Comparison of ENCODE assay signal across 19 mouse cellular contexts in genomic region chr14:31260374-31260773, GRCm38 (mm10). TPM values are rescaled to one million over a fixed set of nuclear protein-coding genes. Genes with fewer than 3 reads are reported as not detected.
DNase-seq lines count a peak whose midpoint lies in the region; ATAC-seq and TF ChIP-seq lines count a peak whose summit lies in the region.
"Had no signal": no experiment of that assay in that cellular context is flagged by ENCODE, and none has a peak within 500 bp of the region (broad histone marks: within the 10 kb centered on the region; RNA-seq: fewer than 3 reads in every experiment).

No protein-coding gene starts in this region.

- H3K4me2 ChIP-seq in stomach, embryonic 14.5 days (replicated peaks; ENCODE audit: low read depth, low read length), result no peak overlapping the region
- no peak overlapping the region for H3K4me2 ChIP-seq in stomach, postnatal 0 days (replicated peaks; ENCODE audit: low read depth)
- peak overlapping the region; percentile 68 for H3K4me2 ChIP-seq in liver, embryonic 14.5 days (ENCODE audit: low read depth)
- H3K4me2 ChIP-seq: embryonic facial prominence, embryonic 15.5 days; forebrain, embryonic 13.5 days; heart, embryonic 13.5 days; lung, embryonic 15.5 days had no signal

- peak; percentile 39; the same call in 1 of the 2 replicates for ATAC-seq in stomach, embryonic 14.5 days (ENCODE audit: insufficient number of reproducible peaks, insufficient read depth, low FRiP score, low read depth)
- no peak for ATAC-seq in stomach, postnatal 0 days (ENCODE audit: low FRiP score, low TSS enrichment)
- ATAC-seq in erythroblast, adult 5-6 weeks (replicated peaks; ENCODE audit: low FRiP score, poor library complexity, severe bottlenecking), result peak; percentile 67
- peak; percentile 96 for ATAC-seq in liver, embryonic 14.5 days (ENCODE audit: insufficient read depth)
- ATAC-seq: forebrain, embryonic 13.5 days; hindbrain, embryonic 16.5 days; midbrain, embryonic 16.5 days had no signal

- H3K27me3 ChIP-seq in stomach, embryonic 14.5 days (ENCODE audit: control insufficient read depth, insufficient read depth, low read length), result no peaks in the 10 kb centered on the region
- no peaks in the 10 kb centered on the region for H3K27me3 ChIP-seq in stomach, postnatal 0 days (ENCODE audit: control insufficient read depth, insufficient read depth, low read length)
- no peaks in the 10 kb centered on the region for H3K27me3 ChIP-seq in liver, embryonic 14.5 days (ENCODE audit: control insufficient read depth, insufficient read depth, low read length)
- H3K27me3 ChIP-seq: embryonic facial prominence, embryonic 15.5 days; forebrain, embryonic 13.5 days; heart, embryonic 13.5 days; lung, embryonic 15.5 days had no signal

- WGBS in stomach, embryonic 14.5 days, result 97% methylated on average over 4 of the region's 4 CpGs
- 95% methylated on average over 4 of the region's 4 CpGs for WGBS in stomach, postnatal 0 days
- 23% methylated on average over 4 of the region's 4 CpGs for WGBS in liver, embryonic 14.5 days (ENCODE audit: insufficient replicate concordance)

- no peak for TF ChIP-seq CTCF in stomach, postnatal 0 days (IDR thresholded peaks at IDR 0.05; ENCODE audit: low read depth)
- TF ChIP-seq CTCF in liver, embryonic 14.5 days (IDR thresholded peaks at IDR 0.05; ENCODE audit: low read depth), result no peak

- H3K4me1 ChIP-seq in stomach, embryonic 14.5 days (ENCODE audit: control insufficient read depth, insufficient read depth, low read length), result no peaks in the 10 kb centered on the region
- no peaks in the 10 kb centered on the region for H3K4me1 ChIP-seq in stomach, postnatal 0 days (replicated peaks; ENCODE audit: control insufficient read depth, insufficient read depth)
- H3K4me1 ChIP-seq in liver, embryonic 14.5 days (replicated peaks; ENCODE audit: control insufficient read depth in 2 of 2, insufficient read depth in 2 of 2, low read length in 1 of 2), result peaks cover 27 to 30% of the 10 kb centered on the region in 2 experiments
- H3K4me1 ChIP-seq: embryonic facial prominence, embryonic 15.5 days; forebrain, embryonic 13.5 days; heart, embryonic 13.5 days; lung, embryonic 15.5 days had no signal

- H3K4me3 ChIP-seq in stomach, embryonic 14.5 days (ENCODE audit: low read depth, low read length), result no peak overlapping the region
- H3K4me3 ChIP-seq in stomach, postnatal 0 days (ENCODE audit: low read depth, low read length), result no peak overlapping the region
- H3K4me3 ChIP-seq in liver, embryonic 14.5 days (ENCODE audit: insufficient read depth in 1 of 2, low read depth in 2 of 2, low read length in 2 of 2), result peak overlapping the region; percentile 3 to 44; a peak in 3 of 4 replicates
- H3K4me3 ChIP-seq: embryonic facial prominence, embryonic 15.5 days; forebrain, embryonic 13.5 days; heart, embryonic 13.5 days; lung, embryonic 15.5 days had no signal

- peaks cover 63% of the 10 kb centered on the region for H3K36me3 ChIP-seq in stomach, embryonic 14.5 days (ENCODE audit: control insufficient read depth, insufficient read depth, low read length)
- H3K36me3 ChIP-seq in stomach, postnatal 0 days (ENCODE audit: control insufficient read depth, insufficient read depth, low read length), result peaks cover 44% of the 10 kb centered on the region
- H3K36me3 ChIP-seq in liver, embryonic 14.5 days (replicated peaks; ENCODE audit: control insufficient read depth, insufficient read depth, low read depth), result peaks cover 44% of the 10 kb centered on the region

- intact Hi-C loops in left cerebral cortex, postnatal 25 days (cut with DNase I), result no loop called here

- H3K9me3 ChIP-seq in stomach, embryonic 14.5 days (ENCODE audit: control insufficient read depth, low read depth, low read length), result no peaks in the 10 kb centered on the region
- no peaks in the 10 kb centered on the region for H3K9me3 ChIP-seq in stomach, postnatal 0 days (ENCODE audit: control insufficient read depth, low read length)
- no peaks in the 10 kb centered on the region for H3K9me3 ChIP-seq in liver, embryonic 14.5 days (ENCODE audit: control insufficient read depth, low read length)
- H3K9me3 ChIP-seq: embryonic facial prominence, embryonic 15.5 days; forebrain, embryonic 13.5 days; heart, embryonic 13.5 days; lung, embryonic 15.5 days had no signal

- TF ChIP-seq EP300 in stomach, postnatal 0 days (optimal IDR thresholded peaks at IDR 0.05), result no peak
- peak; percentile 65 for TF ChIP-seq EP300 in liver, embryonic 14.5 days (IDR thresholded peaks at IDR 0.05; ENCODE audit: low read depth)

- no peak for DNase-seq in stomach, postnatal 0 days (ENCODE audit: low spot score)
- DNase-seq in liver, embryonic 14.5 days (ENCODE audit: low read depth in 3 of 3, low spot score in 3 of 3), result peak; percentile 74 to 85 (median 75)
- DNase-seq in left cerebral cortex, postnatal 25 days (ENCODE audit: low spot score in 2 of 2), result no peak
- DNase-seq in thymus, adult 18-20 months, result no peak
- no peak for DNase-seq in kidney, postnatal 10 days
- DNase-seq: cerebellum, adult 9-11 months; embryo, embryonic 11 days; heart, postnatal 36 days; kidney, adult 8-10 months; left cerebral cortex, postnatal 4 days had no signal

- no peak overlapping the region for H3K9ac ChIP-seq in stomach, embryonic 14.5 days (replicated peaks; ENCODE audit: low read depth, low read length)
- no peak overlapping the region for H3K9ac ChIP-seq in stomach, postnatal 0 days (ENCODE audit: low read length)
- peak overlapping the region; percentile 63 for H3K9ac ChIP-seq in liver, embryonic 14.5 days (replicated peaks)
- H3K9ac ChIP-seq: embryonic facial prominence, embryonic 15.5 days; forebrain, embryonic 13.5 days; heart, embryonic 13.5 days; lung, embryonic 15.5 days had no signal

- H3K27ac ChIP-seq in stomach, embryonic 14.5 days (ENCODE audit: low read length), result no peak overlapping the region
- H3K27ac ChIP-seq in stomach, postnatal 0 days (replicated peaks), result no peak overlapping the region
- peak overlapping the region; percentile 97 for H3K27ac ChIP-seq in liver, embryonic 14.5 days
- H3K27ac ChIP-seq: embryonic facial prominence, embryonic 15.5 days; forebrain, embryonic 13.5 days; heart, embryonic 13.5 days; lung, embryonic 15.5 days; macrophage had no signal

RNA-seq across cellular contexts. Expression of gene Bap1, which starts 9.1 kb away (rescaled TPM):
- polyA plus RNA-seq in stomach, embryonic 14.5 days (2014; fragmentation: Nextera tagmentation; extraction: Ambion mirVana), result 73.1 and 73.7 TPM in 2 replicates
- polyA plus RNA-seq in stomach, postnatal 0 days (2015; fragmentation: Nextera tagmentation; extraction: Ambion mirVana), result 22.5 and 24.5 TPM in 2 replicates
- total RNA-seq in erythroblast, adult 5-6 weeks (2015; ENCODE audit: low replicate concordance), result 4.0 and 11.1 TPM in 2 replicates
- total RNA-seq in erythroblast, adult 5-6 weeks (2017; ENCODE audit: low replicate concordance), result 22.9 and 32.1 TPM in 2 replicates
- 22.1 and 24.4 TPM in 2 replicates for polyA plus RNA-seq in liver, embryonic 14.5 days (2012; rRNA removed)
- 28.0 and 30.6 TPM in 2 replicates for polyA plus RNA-seq in liver, embryonic 14.5 days (2014; fragmentation: Nextera tagmentation; extraction: Ambion mirVana)
- total RNA-seq in left cerebral cortex, postnatal 25 days (2021), result 100 to 1,000 TPM; 138 to 146 TPM

RNA-seq across cellular contexts. Expression of gene Phf7, which starts 9.3 kb away (rescaled TPM):
- 11.3 and 13.5 TPM in 2 replicates for polyA plus RNA-seq in stomach, embryonic 14.5 days (2014; fragmentation: Nextera tagmentation; extraction: Ambion mirVana)
- 9.5 and 10.1 TPM in 2 replicates for polyA plus RNA-seq in stomach, postnatal 0 days (2015; fragmentation: Nextera tagmentation; extraction: Ambion mirVana)
- total RNA-seq in erythroblast, adult 5-6 weeks (2015; ENCODE audit: low replicate concordance), result 4.8 and 11.5 TPM in 2 replicates
- 2.5 and 4.8 TPM in 2 replicates for total RNA-seq in erythroblast, adult 5-6 weeks (2017; ENCODE audit: low replicate concordance)
- 2.1 and 3.1 TPM in 2 replicates for polyA plus RNA-seq in liver, embryonic 14.5 days (2012; rRNA removed)
- 6.0 and 7.5 TPM in 2 replicates for polyA plus RNA-seq in liver, embryonic 14.5 days (2014; fragmentation: Nextera tagmentation; extraction: Ambion mirVana)
- 1 to 10 TPM; 3.2 to 4.2 TPM for total RNA-seq in left cerebral cortex, postnatal 25 days (2021)

RNA-seq across cellular contexts. Expression of gene Sema3g, which starts 42.7 kb away (rescaled TPM):
- polyA plus RNA-seq in stomach, embryonic 14.5 days (2014; fragmentation: Nextera tagmentation; extraction: Ambion mirVana), result 0.34 and 0.43 TPM in 2 replicates
- polyA plus RNA-seq in stomach, postnatal 0 days (2015; fragmentation: Nextera tagmentation; extraction: Ambion mirVana), result 0.38 and 0.53 TPM in 2 replicates
- not detected in 2 replicates for total RNA-seq in erythroblast, adult 5-6 weeks (2015; ENCODE audit: low replicate concordance)
- not detected in 2 replicates for total RNA-seq in erythroblast, adult 5-6 weeks (2017; ENCODE audit: low replicate concordance)
- 0.06 and 0.15 TPM in 2 replicates for polyA plus RNA-seq in liver, embryonic 14.5 days (2012; rRNA removed)
- 0.05 TPM in 1 of 2 replicates, not detected in the other for polyA plus RNA-seq in liver, embryonic 14.5 days (2014; fragmentation: Nextera tagmentation; extraction: Ambion mirVana)
- total RNA-seq in left cerebral cortex, postnatal 25 days (2021), result 1 to 10 TPM; 4.9 to 5.5 TPM
- polyA plus RNA-seq: macrophage had no signal

RNA-seq across cellular contexts. Expression of gene Nisch, which starts 43.6 kb away (rescaled TPM):
- 347 and 368 TPM in 2 replicates for polyA plus RNA-seq in stomach, embryonic 14.5 days (2014; fragmentation: Nextera tagmentation; extraction: Ambion mirVana)
- polyA plus RNA-seq in stomach, postnatal 0 days (2015; fragmentation: Nextera tagmentation; extraction: Ambion mirVana), result 87.7 and 106 TPM in 2 replicates
- 30.2 and 34.1 TPM in 2 replicates for total RNA-seq in erythroblast, adult 5-6 weeks (2015; ENCODE audit: low replicate concordance)
- 19.5 and 21.8 TPM in 2 replicates for total RNA-seq in erythroblast, adult 5-6 weeks (2017; ENCODE audit: low replicate concordance)
- polyA plus RNA-seq in liver, embryonic 14.5 days (2012; rRNA removed), result 71.1 and 73.9 TPM in 2 replicates
- polyA plus RNA-seq in liver, embryonic 14.5 days (2014; fragmentation: Nextera tagmentation; extraction: Ambion mirVana), result 50.3 and 61.1 TPM in 2 replicates
- total RNA-seq in left cerebral cortex, postnatal 25 days (2021), result 100 to 1,000 TPM; 375 to 386 TPM

RNA-seq across cellular contexts. Expression of gene Tnnc1, which starts 52.3 kb away (rescaled TPM):
- polyA plus RNA-seq in stomach, embryonic 14.5 days (2014; fragmentation: Nextera tagmentation; extraction: Ambion mirVana), result 1.3 and 3.2 TPM in 2 replicates
- 4.1 and 6.5 TPM in 2 replicates for polyA plus RNA-seq in stomach, postnatal 0 days (2015; fragmentation: Nextera tagmentation; extraction: Ambion mirVana)
- not detected in 2 replicates for total RNA-seq in erythroblast, adult 5-6 weeks (2015; ENCODE audit: low replicate concordance)
- not detected in 2 replicates for total RNA-seq in erythroblast, adult 5-6 weeks (2017; ENCODE audit: low replicate concordance)
- 18.2 and 22.2 TPM in 2 replicates for polyA plus RNA-seq in liver, embryonic 14.5 days (2012; rRNA removed)
- 37.5 and 41.2 TPM in 2 replicates for polyA plus RNA-seq in liver, embryonic 14.5 days (2014; fragmentation: Nextera tagmentation; extraction: Ambion mirVana)
- 10 to 100 TPM; 65.9 to 79.1 TPM for total RNA-seq in left cerebral cortex, postnatal 25 days (2021)

Comparison
In these comparisons a context has a peak if more than half of its experiments do, and no peak if none do; other contexts are left out.
1. H3K4me3 ChIP-seq: peak in liver, embryonic 14.5 days (2 of 2); none in stomach, embryonic 14.5 days (single experiment) and stomach, postnatal 0 days (single experiment).
2. DNase-seq: peak in liver, embryonic 14.5 days (3 of 3); none in stomach, postnatal 0 days (single experiment), left cerebral cortex, postnatal 25 days (0 of 2), thymus, adult 18-20 months (0 of 2) and kidney, postnatal 10 days (single experiment).